Mouse (Mus musculus): ENCODE results near the gene Spag4.

Gene Spag4

GRCm38 (mm10) chr2:156065099-156066041 is at the start of gene Spag4:
Spag4 (plus strand) TSS chr2:156065175.
- DNase-seq (ENCODE audit: low read depth, low spot score) = peak; percentile 36

DNA sequence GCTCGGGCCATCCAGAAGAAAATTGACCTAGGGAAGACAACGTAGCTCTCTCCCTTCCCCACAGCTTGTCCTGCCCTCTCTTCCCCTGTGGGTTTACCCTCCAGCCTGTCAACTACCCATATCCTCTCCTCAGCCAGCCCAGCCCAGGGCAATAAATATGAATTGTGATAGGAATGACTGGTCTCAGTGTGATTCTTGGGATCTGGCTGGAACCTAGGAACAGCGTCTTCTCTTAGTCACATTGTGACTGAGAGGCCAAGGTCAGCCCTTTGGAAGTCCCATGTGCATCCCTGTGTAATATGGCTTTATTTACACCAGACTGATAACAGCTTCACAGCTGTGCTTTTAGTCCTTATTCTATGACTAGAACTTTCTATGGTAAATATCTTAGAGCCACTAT is 46.9 kb upstream of the Spag4 start:
- DNase-seq (ENCODE audit: low read depth, low spot score) = no peak

DNA sequence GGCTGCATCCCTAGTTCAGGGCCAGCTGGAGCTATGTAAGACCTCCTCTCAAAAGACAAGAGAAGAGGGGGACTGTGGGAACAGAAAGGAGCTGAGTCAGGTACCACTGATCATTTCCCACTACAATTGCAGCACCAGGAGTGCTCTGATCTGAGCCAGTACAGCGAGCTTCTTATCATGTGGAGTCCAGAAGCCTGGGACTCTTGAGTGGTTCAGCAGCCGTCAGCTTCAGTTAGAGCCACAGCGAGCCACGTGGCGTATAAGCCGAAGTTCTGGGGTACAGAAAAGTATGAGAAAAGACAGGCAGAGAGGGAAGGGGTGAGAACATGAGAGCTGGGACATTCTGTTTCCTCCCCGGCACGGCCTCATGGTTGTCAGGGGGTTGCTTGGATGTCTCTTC is 43.8 kb upstream of the Spag4 start:
- DNase-seq (ENCODE audit: low read depth, low spot score) = no peak

- DNase-seq (ENCODE audit: low read depth, low spot score) = no peak
Observed at GRCm38 (mm10) chr2:156021765-156022164, 43.2 kb upstream of the Spag4 start.

DNA sequence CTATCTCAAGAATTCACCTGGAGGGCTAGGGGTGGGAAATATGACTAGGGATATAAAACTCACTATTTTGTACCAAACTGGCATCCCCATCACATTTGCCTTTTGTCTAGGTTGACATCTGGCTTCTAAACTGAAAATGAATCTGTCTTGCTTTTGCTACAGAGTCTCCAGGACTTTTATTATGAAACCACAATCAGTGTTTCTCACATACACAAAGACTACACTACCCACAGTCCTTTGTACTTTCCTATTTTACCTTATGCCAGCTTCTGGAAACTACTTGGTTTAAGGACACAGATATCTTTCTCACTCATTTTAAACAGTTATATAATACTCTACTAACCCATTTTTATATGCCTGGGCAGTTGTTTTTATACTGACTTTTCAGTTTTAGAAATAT is 39.5 kb upstream of the Spag4 start:
- DNase-seq (ENCODE audit: low read depth, low spot score) = no peak

DNA sequence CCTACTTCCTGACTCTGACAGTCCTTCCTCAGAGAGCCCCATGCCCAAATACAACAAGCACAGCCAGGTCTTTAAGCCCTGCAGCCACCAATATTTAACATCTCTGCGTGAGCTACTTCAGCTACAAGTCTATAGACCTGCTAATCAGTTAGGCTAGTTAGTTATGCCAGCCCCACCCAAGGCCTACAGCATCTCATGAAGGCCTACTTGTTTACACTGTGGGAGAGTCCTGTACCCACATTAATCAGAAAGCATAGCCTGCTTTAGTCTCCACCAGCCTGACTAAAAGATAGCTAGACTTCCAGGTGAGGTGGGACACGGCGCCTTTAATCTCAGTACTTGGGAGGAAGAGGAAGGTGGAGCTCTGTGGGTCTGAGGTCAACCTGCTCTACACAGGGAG is 25.6 kb upstream of the Spag4 start:
- DNase-seq (ENCODE audit: low read depth, low spot score) = no peak

GRCm38 (mm10) chr2:156042903-156043302 is 22.1 kb upstream of the Spag4 start:
- DNase-seq (ENCODE audit: low read depth, low spot score) = no peak

GRCm38 (mm10) chr2:156047929-156048328 is 17.0 kb upstream of the Spag4 start:
- DNase-seq (ENCODE audit: low read depth, low spot score) = no peak

DNA sequence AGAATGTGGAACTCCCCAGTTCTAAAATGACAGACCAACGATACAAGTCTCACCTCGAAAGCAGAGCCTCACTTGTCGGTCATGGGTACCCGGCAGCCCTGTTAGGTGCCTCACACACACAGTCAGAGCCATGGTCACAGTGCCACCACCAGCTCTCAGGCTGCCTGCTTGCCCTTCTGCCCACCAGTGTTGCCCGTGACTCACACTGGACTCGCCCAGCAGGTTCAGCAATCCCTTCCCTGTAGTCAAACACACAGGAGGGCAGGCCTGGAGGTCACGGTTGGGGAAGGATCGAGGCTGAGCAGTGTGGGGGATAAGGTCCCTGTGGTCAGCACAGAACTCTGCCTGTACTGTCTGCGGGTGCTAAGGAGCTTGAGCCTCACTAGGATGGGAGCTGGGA is 12.2 kb upstream of the Spag4 start, which contains the start of gene Fer1l4:
Gene Fer1l4, minus strand, starts transcription at position 132 of the 400 bp plus-strand sequence.
- no peak for DNase-seq (ENCODE audit: low read depth, low spot score)

DNA sequence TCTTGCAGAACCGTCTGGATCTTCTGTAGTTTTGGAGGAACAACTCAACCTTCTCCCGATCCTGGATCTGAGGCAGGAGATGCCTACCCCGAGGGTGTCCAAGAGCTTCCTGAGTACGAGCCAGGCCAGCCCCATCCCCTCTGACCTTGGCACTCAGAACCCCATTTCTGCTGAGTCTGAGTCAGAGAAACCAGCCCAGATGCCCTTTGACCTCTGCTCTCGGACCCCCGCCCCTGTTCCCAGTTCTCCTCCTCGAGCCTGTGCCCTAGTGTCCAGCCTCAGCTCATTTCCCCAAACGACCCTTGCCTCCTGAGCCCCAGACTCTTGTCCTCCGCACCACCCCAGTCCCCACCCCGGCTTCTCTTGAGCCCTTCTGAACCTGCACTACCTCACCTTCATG is 1.2 kb downstream of the Spag4 start:
- no peak for DNase-seq (ENCODE audit: low read depth, low spot score)

DNA sequence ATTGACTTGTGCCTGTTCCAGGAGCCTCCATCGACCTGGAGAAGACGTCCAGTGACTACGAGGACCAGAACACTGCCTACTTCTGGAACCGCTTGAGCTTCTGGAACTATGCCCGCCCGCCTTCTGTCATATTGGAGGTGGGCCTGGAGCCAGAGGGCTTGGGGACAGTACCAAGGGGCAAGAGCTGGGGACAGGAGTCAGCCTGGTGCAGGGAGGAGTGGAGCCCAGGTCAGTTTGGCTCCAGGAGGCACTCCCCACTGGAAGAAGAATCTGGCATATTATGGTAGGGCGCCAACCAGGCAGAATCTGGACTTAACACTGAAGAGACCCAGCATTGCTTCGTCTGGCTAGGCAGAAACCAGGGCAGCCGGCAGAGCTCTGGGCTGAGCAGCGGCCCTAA is 2.9 kb downstream of the Spag4 start:
- DNase-seq (ENCODE audit: low read depth, low spot score) = no peak

GRCm38 (mm10) chr2:156071236-156071635 is 6.3 kb downstream of the Spag4 start:
- no peak for DNase-seq (ENCODE audit: low read depth, low spot score)

- DNase-seq (ENCODE audit: low read depth, low spot score) = no peak
Observed at GRCm38 (mm10) chr2:156073725-156074124, 8.8 kb downstream of the Spag4 start.

- DNase-seq (ENCODE audit: low read depth, low spot score) = no peak
Observed at GRCm38 (mm10) chr2:156077461-156077860, 12.5 kb downstream of the Spag4 start.

DNA sequence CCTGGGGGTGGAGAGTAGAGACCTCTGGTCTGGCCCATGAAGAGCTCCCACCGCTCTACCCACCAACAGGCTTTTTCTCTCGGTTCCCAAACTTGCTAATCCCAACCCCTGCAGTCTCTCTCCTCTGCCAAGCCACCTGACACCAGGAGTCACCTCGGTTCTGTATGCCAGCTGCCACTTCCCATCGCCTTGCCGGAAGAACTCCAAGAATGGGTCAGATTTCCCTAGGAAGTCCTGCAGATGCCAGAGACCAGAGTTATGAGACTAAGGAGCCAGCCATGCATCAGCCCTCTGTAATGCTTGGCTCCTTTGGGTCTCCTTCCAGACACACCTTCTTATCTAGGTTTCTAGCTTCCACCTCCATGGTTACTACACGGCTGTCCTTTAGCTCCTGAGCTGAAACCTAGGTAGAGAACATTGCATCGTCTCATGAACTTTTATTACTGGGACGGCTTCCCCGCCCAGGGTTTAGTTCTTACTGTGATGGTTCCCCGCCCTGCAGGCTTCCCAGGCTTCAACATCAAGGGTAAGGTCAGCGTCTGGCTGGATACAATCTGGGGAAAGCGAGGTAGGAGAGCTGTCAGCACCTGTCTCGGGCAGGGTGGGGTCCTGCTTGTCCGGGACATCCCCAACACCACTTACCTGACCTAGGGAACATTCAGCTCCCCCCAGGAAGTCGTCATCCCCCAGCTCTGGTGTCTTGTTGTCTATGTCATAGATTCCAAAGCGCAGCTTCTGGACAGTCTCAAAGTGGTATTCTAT is 13.6 kb downstream of the Spag4 start:
- DNase-seq (ENCODE audit: low read depth, low spot score) = no peak

GRCm38 (mm10) chr2:156079183-156079560 is 14.2 kb downstream of the Spag4 start:
- DNase-seq (ENCODE audit: low read depth, low spot score) = no peak

DNA sequence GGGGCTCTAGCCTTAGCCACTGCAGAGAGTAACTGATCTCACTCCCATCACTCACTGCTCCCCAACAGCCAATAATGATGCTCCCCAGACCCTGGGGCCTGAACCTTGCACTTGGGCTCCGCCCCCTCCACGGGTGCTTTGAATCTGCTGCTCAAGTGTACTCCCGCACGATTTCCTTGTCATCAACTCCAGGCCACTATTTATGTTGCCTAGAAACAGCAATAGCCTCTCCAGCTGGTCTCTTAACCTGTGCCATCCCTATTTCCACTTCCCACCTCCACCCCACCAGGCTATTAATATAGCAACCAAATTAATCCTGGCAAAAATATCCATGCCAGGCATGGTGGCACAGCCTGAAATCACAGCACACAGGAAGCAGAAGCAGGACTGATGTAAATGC is 14.7 kb downstream of the Spag4 start:
- DNase-seq (ENCODE audit: low read depth, low spot score) = no peak

GRCm38 (mm10) chr2:156080391-156080790 is 15.4 kb downstream of the Spag4 start:
- no peak for DNase-seq (ENCODE audit: low read depth, low spot score)

GRCm38 (mm10) chr2:156084541-156084940 is 19.6 kb downstream of the Spag4 start:
- DNase-seq (ENCODE audit: low read depth, low spot score) = no peak

GRCm38 (mm10) chr2:156087391-156088110 is 22.6 kb downstream of the Spag4 start:
- no peak for DNase-seq (ENCODE audit: low read depth, low spot score)

GRCm38 (mm10) chr2:156089799-156090198 is 24.8 kb downstream of the Spag4 start:
- no peak for DNase-seq (ENCODE audit: low read depth, low spot score)

- no peak for DNase-seq (ENCODE audit: low read depth, low spot score)
Observed at GRCm38 (mm10) chr2:156091926-156092325, 27.0 kb downstream of the Spag4 start.

Data from retina, adult 2 months (tissue).